ENCODE assay signal across 22 mouse cellular contexts in the genomic region with DNA sequence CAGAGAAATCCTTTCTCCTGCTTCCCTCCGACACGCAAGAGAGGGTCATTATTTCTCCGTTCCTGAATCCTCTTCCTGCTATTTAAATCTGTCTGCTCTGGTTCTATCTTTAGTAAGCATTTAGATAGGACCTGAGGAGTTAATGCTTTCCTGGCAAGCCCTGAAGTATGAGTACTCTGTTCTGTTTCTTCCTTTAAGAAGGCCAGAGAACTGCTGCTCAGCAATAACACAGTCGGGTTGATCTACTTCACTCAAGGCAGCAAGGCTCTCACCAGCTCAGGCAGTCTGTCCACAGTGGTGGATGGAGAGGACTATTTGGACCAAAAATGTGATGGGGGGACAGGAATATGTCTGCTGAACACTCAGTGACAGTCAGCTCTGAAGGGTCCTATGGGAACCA. TPM values are rescaled to one million over a fixed set of nuclear protein-coding genes. Genes with fewer than 3 reads are reported as not detected.
DNase-seq lines count a peak whose midpoint lies in the region; ATAC-seq lines count a peak whose summit lies in the region.
"Had no signal": no experiment of that assay in that cellular context is flagged by ENCODE, and none has a peak within 500 bp of the region (broad histone marks: within the 10 kb centered on the region; RNA-seq: fewer than 3 reads in every experiment).

No protein-coding gene starts in this region.

- H3K4me1 ChIP-seq in heart, embryonic 14.5 days (ENCODE audit: control insufficient read depth in 2 of 2, insufficient read depth in 2 of 2, low read length in 2 of 2) = peaks cover 2 to 7% of the 10 kb centered on the region in 2 experiments
- peaks cover 14% of the 10 kb centered on the region; the same call in 1 of the 2 replicates for H3K4me1 ChIP-seq in midbrain, embryonic 13.5 days (replicated peaks)
- no peaks in the 10 kb centered on the region for H3K4me1 ChIP-seq in midbrain, embryonic 14.5 days (ENCODE audit: control insufficient read depth, insufficient read depth, low read length)
- H3K4me1 ChIP-seq in forebrain, embryonic 12.5 days = peaks cover 14% of the 10 kb centered on the region; the same call in 1 of the 2 replicates
- no peaks in the 10 kb centered on the region for H3K4me1 ChIP-seq in neural tube, embryonic 15.5 days
- H3K4me1 ChIP-seq in kidney, embryonic 14.5 days (ENCODE audit: control insufficient read depth, insufficient read depth, low read length) = no peaks in the 10 kb centered on the region
- H3K4me1 ChIP-seq: limb, embryonic 12.5 days; liver, embryonic 13.5 days; lung, embryonic 15.5 days had no signal

- ATAC-seq in heart, embryonic 14.5 days (ENCODE audit: insufficient number of reproducible peaks, insufficient read depth, low FRiP score, low read depth) = no peak
- ATAC-seq in midbrain, embryonic 13.5 days = no peak
- no peak for ATAC-seq in midbrain, embryonic 14.5 days (ENCODE audit: low FRiP score, low TSS enrichment)
- peak; percentile 27; the same call in 1 of the 2 replicates for ATAC-seq in forebrain, embryonic 12.5 days (ENCODE audit: low FRiP score)
- 0 out of 2 replicates have a peak, but pooled peaks have one; percentile 41 for ATAC-seq in neural tube, embryonic 15.5 days (ENCODE audit: low FRiP score)
- ATAC-seq in kidney, embryonic 14.5 days (ENCODE audit: low FRiP score, low TSS enrichment) = no peak
- ATAC-seq: activated CD4-positive, CD25-positive, alpha-beta regulatory T cell, adult 4 months; intestine, postnatal 0 days; Patski had no signal

- 0 out of 2 replicates have a peak overlapping the region, but pooled peaks have one; percentile 7 for H3K4me2 ChIP-seq in heart, embryonic 14.5 days (ENCODE audit: low read length)
- 0 out of 2 replicates have a peak overlapping the region, but pooled peaks have one; percentile 0 for H3K4me2 ChIP-seq in midbrain, embryonic 13.5 days (replicated peaks)
- H3K4me2 ChIP-seq in midbrain, embryonic 14.5 days (ENCODE audit: low read length) = no peak overlapping the region
- no peak overlapping the region for H3K4me2 ChIP-seq in forebrain, embryonic 12.5 days
- no peak overlapping the region for H3K4me2 ChIP-seq in neural tube, embryonic 15.5 days
- H3K4me2 ChIP-seq in kidney, embryonic 14.5 days (replicated peaks; ENCODE audit: low read depth, low read length) = no peak overlapping the region
- H3K4me2 ChIP-seq: limb, embryonic 12.5 days; liver, embryonic 13.5 days; lung, embryonic 15.5 days had no signal

- peak overlapping the region; percentile 19 to 44; a peak in 1 of 4 replicates for H3K27ac ChIP-seq in heart, embryonic 14.5 days (replicated peaks in 1 of 2; ENCODE audit: control insufficient read depth in 1 of 2, insufficient read depth in 1 of 2, low read depth in 2 of 2, low read length in 2 of 2)
- H3K27ac ChIP-seq in midbrain, embryonic 13.5 days = peak overlapping the region; percentile 44; the same call in 1 of the 2 replicates
- no peak overlapping the region for H3K27ac ChIP-seq in midbrain, embryonic 14.5 days (replicated peaks; ENCODE audit: low read depth, low read length)
- H3K27ac ChIP-seq in forebrain, embryonic 12.5 days = peak overlapping the region; percentile 83
- peak overlapping the region; percentile 39; the same call in 1 of the 2 replicates for H3K27ac ChIP-seq in neural tube, embryonic 15.5 days (replicated peaks)
- H3K27ac ChIP-seq in kidney, embryonic 14.5 days (ENCODE audit: low read depth, low read length) = no peak overlapping the region
- H3K27ac ChIP-seq: gastrocnemius, adult 2 months; kidney, postnatal 0 days; limb, embryonic 12.5 days; liver, embryonic 13.5 days; lung, embryonic 15.5 days had no signal

- no peak for DNase-seq in heart, postnatal 25 days (ENCODE audit: low spot score)
- DNase-seq in midbrain, embryonic 14.5 days = no peak
- DNase-seq: adrenal gland, postnatal 25 days; B cell, adult 2 months; cerebellum, adult 18-20 months; cerebellum, postnatal 36 days; gastrocnemius, adult 2 months; heart, adult 11 months; heart, postnatal 36 days; liver, embryonic 13.5 days; retina, postnatal 1 day had no signal

- H3K9ac ChIP-seq in heart, embryonic 14.5 days (ENCODE audit: low read length) = peak overlapping the region; percentile 36; the same call in 1 of the 2 replicates
- H3K9ac ChIP-seq in midbrain, embryonic 13.5 days (replicated peaks) = no peak overlapping the region
- H3K9ac ChIP-seq in midbrain, embryonic 14.5 days (replicated peaks; ENCODE audit: low read length) = no peak overlapping the region
- no peak overlapping the region for H3K9ac ChIP-seq in forebrain, embryonic 12.5 days
- no peak overlapping the region for H3K9ac ChIP-seq in neural tube, embryonic 15.5 days (replicated peaks)
- no peak overlapping the region for H3K9ac ChIP-seq in kidney, embryonic 14.5 days (ENCODE audit: low read depth, low read length)
- H3K9ac ChIP-seq: limb, embryonic 12.5 days; liver, embryonic 13.5 days; lung, embryonic 15.5 days had no signal

- intact Hi-C loops in heart, postnatal 25 days (cut with DNase I) = no loop called here

- H3K4me3 ChIP-seq in heart, embryonic 14.5 days (ENCODE audit: control insufficient read depth in 1 of 2, insufficient read depth in 1 of 2, low read depth in 1 of 2, low read length in 2 of 2) = no peak overlapping the region
- H3K4me3 ChIP-seq in midbrain, embryonic 13.5 days (replicated peaks) = no peak overlapping the region
- no peak overlapping the region for H3K4me3 ChIP-seq in midbrain, embryonic 14.5 days (replicated peaks; ENCODE audit: low read depth, low read length)
- H3K4me3 ChIP-seq in forebrain, embryonic 12.5 days (replicated peaks) = no peak overlapping the region
- H3K4me3 ChIP-seq in neural tube, embryonic 15.5 days (replicated peaks) = no peak overlapping the region
- no peak overlapping the region for H3K4me3 ChIP-seq in kidney, embryonic 14.5 days (ENCODE audit: low read length)
- H3K4me3 ChIP-seq: gastrocnemius, adult 2 months; limb, embryonic 12.5 days; liver, embryonic 13.5 days; lung, embryonic 15.5 days had no signal

- H3K27me3 ChIP-seq in heart, embryonic 14.5 days (ENCODE audit: control insufficient read depth, insufficient read depth, low read length) = no peaks in the 10 kb centered on the region
- H3K27me3 ChIP-seq in midbrain, embryonic 13.5 days = no peaks in the 10 kb centered on the region
- H3K27me3 ChIP-seq in midbrain, embryonic 14.5 days (ENCODE audit: control insufficient read depth, insufficient read depth, low read length) = no peaks in the 10 kb centered on the region
- H3K27me3 ChIP-seq in forebrain, embryonic 12.5 days = no peaks in the 10 kb centered on the region
- no peaks in the 10 kb centered on the region for H3K27me3 ChIP-seq in neural tube, embryonic 15.5 days (replicated peaks)
- no peaks in the 10 kb centered on the region for H3K27me3 ChIP-seq in kidney, embryonic 14.5 days (ENCODE audit: control insufficient read depth, insufficient read depth, low read length)
- H3K27me3 ChIP-seq: limb, embryonic 12.5 days; liver, embryonic 13.5 days; lung, embryonic 15.5 days; Patski had no signal

- 18% methylated on average over 4 of the region's 4 CpGs for WGBS in heart, embryonic 14.5 days
- WGBS in midbrain, embryonic 13.5 days = 36% methylated on average over 4 of the region's 4 CpGs
- 32% methylated on average over 4 of the region's 4 CpGs for WGBS in midbrain, embryonic 14.5 days
- 22% methylated on average over 4 of the region's 4 CpGs for WGBS in forebrain, embryonic 12.5 days
- 37% methylated on average over 4 of the region's 4 CpGs for WGBS in neural tube, embryonic 15.5 days
- 84% methylated on average over 4 of the region's 4 CpGs for WGBS in kidney, embryonic 14.5 days

- no peaks in the 10 kb centered on the region for H3K36me3 ChIP-seq in heart, embryonic 14.5 days (ENCODE audit: control insufficient read depth, insufficient read depth, low read length)
- no peaks in the 10 kb centered on the region for H3K36me3 ChIP-seq in midbrain, embryonic 13.5 days
- H3K36me3 ChIP-seq in midbrain, embryonic 14.5 days (ENCODE audit: control insufficient read depth, insufficient read depth, low read length) = no peaks in the 10 kb centered on the region
- H3K36me3 ChIP-seq in forebrain, embryonic 12.5 days (replicated peaks) = no peaks in the 10 kb centered on the region
- H3K36me3 ChIP-seq in neural tube, embryonic 15.5 days = no peaks in the 10 kb centered on the region
- no peaks in the 10 kb centered on the region for H3K36me3 ChIP-seq in kidney, embryonic 14.5 days (ENCODE audit: control insufficient read depth, insufficient read depth, low read length)
- H3K36me3 ChIP-seq: limb, embryonic 12.5 days; liver, embryonic 13.5 days; lung, embryonic 15.5 days had no signal

- H3K9me3 ChIP-seq in heart, embryonic 14.5 days (ENCODE audit: control insufficient read depth, low read length) = no peaks in the 10 kb centered on the region
- no peaks in the 10 kb centered on the region for H3K9me3 ChIP-seq in midbrain, embryonic 13.5 days
- no peaks in the 10 kb centered on the region for H3K9me3 ChIP-seq in midbrain, embryonic 14.5 days (ENCODE audit: control insufficient read depth, low read length)
- H3K9me3 ChIP-seq in forebrain, embryonic 12.5 days = no peaks in the 10 kb centered on the region
- H3K9me3 ChIP-seq in neural tube, embryonic 15.5 days (replicated peaks) = no peaks in the 10 kb centered on the region
- H3K9me3 ChIP-seq in kidney, embryonic 14.5 days (ENCODE audit: control insufficient read depth, low read length) = no peaks in the 10 kb centered on the region
- H3K9me3 ChIP-seq: limb, embryonic 12.5 days; liver, embryonic 13.5 days; lung, embryonic 15.5 days had no signal

RNA-seq across cellular contexts. Expression of gene Adtrp, which starts 39.7 kb away (rescaled TPM):
- not detected in 2 replicates for polyA plus RNA-seq in heart, embryonic 14.5 days (2014; fragmentation: Nextera tagmentation; extraction: Ambion mirVana)
- total RNA-seq in heart, postnatal 25 days (2021) = under 1 TPM; 0.98 to 0.99 TPM
- not detected in 2 replicates for polyA plus RNA-seq in midbrain, embryonic 13.5 days (2015; fragmentation: Nextera tagmentation; extraction: Ambion mirVana)
- not detected in 2 replicates for polyA plus RNA-seq in midbrain, embryonic 14.5 days (2014; fragmentation: Nextera tagmentation; extraction: Ambion mirVana)
- polyA plus RNA-seq in forebrain, embryonic 12.5 days (2016; fragmentation: Nextera tagmentation; extraction: Ambion mirVana) = 0.19 and 0.24 TPM in 2 replicates
- 0.47 TPM in 2 replicates for polyA plus RNA-seq in neural tube, embryonic 15.5 days (2015; fragmentation: Nextera tagmentation; extraction: Ambion mirVana)
- 0.23 and 0.67 TPM in 2 replicates for polyA plus RNA-seq in kidney, embryonic 14.5 days (2014; fragmentation: Nextera tagmentation; extraction: Ambion mirVana)
- total RNA-seq: gastrocnemius, adult 2 months had no signal
- polyA plus RNA-seq: liver, embryonic 13.5 days; Patski had no signal

Comparison
In these comparisons a context has a peak if more than half of its experiments do, and no peak if none do; other contexts are left out.
1. H3K27ac ChIP-seq: peak in heart, embryonic 14.5 days (2 of 2), midbrain, embryonic 13.5 days (single experiment), forebrain, embryonic 12.5 days (single experiment) and neural tube, embryonic 15.5 days (single experiment); none in midbrain, embryonic 14.5 days (single experiment) and kidney, embryonic 14.5 days (single experiment).
2. H3K4me2 ChIP-seq: peak in heart, embryonic 14.5 days (single experiment) and midbrain, embryonic 13.5 days (single experiment); none in midbrain, embryonic 14.5 days (single experiment), forebrain, embryonic 12.5 days (single experiment), neural tube, embryonic 15.5 days (single experiment) and kidney, embryonic 14.5 days (single experiment).
3. ATAC-seq: peak in forebrain, embryonic 12.5 days (single experiment) and neural tube, embryonic 15.5 days (single experiment); none in heart, embryonic 14.5 days (single experiment), midbrain, embryonic 13.5 days (single experiment), midbrain, embryonic 14.5 days (single experiment) and kidney, embryonic 14.5 days (single experiment).